Mouse (Mus musculus): ENCODE measurements around the gene Kcnk4.

- TF ChIP-seq POLR2A (IDR thresholded peaks at IDR 0.05; ENCODE audit: borderline replicate concordance, extremely low read depth, insufficient read depth, insufficient read length, poor library complexity, severe bottlenecking) (no peak), CTCF (IDR thresholded peaks at IDR 0.05; ENCODE audit: borderline replicate concordance, extremely low read depth, insufficient read depth, insufficient read length) (no peak)
Observed at GRCm38 (mm10) chr19:6940396-6941351, 6.4 kb upstream of the Kcnk4 start.
